Mouse (Mus musculus): ENCODE results near the gene Aicda.

DNA sequence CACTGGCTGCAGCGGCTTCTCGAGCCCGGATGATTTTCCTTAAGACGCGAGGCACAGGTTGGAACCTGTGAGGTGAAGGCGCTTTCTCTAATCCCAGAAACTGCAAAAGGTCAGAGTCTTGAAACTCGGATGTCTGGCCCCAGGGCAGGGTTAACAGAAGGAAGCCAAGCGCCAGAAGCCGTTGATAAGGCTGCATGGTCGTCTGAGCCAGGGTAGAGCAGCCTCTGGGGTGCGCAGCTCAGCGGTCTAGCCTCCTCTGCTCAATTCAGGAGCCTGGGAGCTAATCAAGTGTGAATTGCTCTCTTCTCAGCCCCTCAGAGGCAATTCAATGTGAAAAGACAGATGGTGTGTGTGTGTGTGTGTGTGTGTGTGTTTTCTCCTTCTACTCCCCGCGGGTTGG is 56.2 kb downstream of the Aicda start, which contains the start of gene Gdf3:
- TF ChIP-seq CTCF (IDR thresholded peaks at IDR 0.05; ENCODE audit: low read depth) (no peak), EP300 (IDR thresholded peaks at IDR 0.05; ENCODE audit: low read depth) (no peak)

Data from liver, embryonic 14.5 days (tissue).